Mouse (Mus musculus): ENCODE measurements at regions not wholly inside any gene's neighbourhood (a gene's known extent, or its start where the extent isn't known, plus 50 kb on each side); places are given as distances from the start of the nearest gene placed in this dataset.

DNA sequence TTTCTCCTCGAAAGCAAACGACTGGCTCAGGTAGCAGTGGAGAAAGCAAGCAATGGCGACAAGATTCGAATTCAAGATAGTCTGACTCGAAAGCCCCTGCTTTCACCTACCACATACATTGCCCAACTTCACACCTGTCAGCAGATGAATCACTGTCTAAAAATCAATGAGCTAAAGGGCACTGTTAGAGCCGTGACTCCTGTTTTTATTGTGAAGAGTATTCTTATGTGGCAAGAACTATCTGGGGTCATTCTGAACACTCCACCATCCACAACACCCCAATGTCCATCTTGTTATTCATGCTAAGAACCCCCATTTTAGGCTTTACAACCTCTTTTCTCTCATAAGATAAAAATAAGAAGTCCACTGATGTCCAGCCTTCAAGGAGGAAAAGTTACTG lies 144.1 kb downstream of the Barhl2 start:
- Histone ChIP-seq H3K9me3 (ENCODE audit: control insufficient read depth) (no peaks in the 10 kb centered on the region), H3K4me3 (ENCODE audit: low read depth, low read length) (no peak overlapping the region), H3K36me3 (ENCODE audit: control insufficient read depth, insufficient read depth) (no peaks in the 10 kb centered on the region), H3K27ac (ENCODE audit: low read depth, low read length) (no peak overlapping the region), H3K4me2 (replicated peaks; ENCODE audit: low read depth) (no peak overlapping the region), H3K9ac (ENCODE audit: low read depth, low read length) (no peak overlapping the region), H3K27me3 (replicated peaks; ENCODE audit: control insufficient read depth, insufficient read depth, low read length) (no peaks in the 10 kb centered on the region), H3K4me1 (replicated peaks; ENCODE audit: control insufficient read depth, insufficient read depth, low read length) (no peaks in the 10 kb centered on the region)
- TF ChIP-seq CTCF (IDR thresholded peaks at IDR 0.05; ENCODE audit: low read depth): no peak
- ATAC-seq: no peak
- WGBS: 71% methylated on average over 6 of the region's 6 CpGs

DNA sequence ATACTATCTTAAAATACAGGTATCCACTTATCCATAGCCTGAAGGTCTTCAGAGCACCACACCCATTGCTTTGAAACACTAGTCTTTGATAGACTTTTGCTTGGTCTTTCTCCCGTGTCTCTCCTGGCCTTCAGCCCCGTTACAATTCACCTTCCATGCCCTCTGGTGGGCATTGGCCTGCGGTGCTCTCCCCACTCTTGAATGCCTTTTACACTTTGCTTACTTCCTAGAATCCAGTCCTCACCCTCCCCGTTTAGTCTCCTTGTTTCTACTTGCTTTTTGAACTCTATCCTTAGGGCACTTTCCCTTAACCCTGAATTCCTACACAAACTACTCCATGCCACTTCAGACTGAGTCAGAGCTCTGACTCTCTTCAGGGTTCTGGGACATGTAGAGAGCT lies 156.6 kb downstream of the Barhl2 start:
- H3K27ac ChIP-seq (ENCODE audit: low read depth, low read length): no peak overlapping the region
- no peak overlapping the region for H3K4me2 ChIP-seq (replicated peaks; ENCODE audit: low read depth)
- H3K9me3 ChIP-seq (ENCODE audit: control insufficient read depth): no peaks in the 10 kb centered on the region
- WGBS: 56% methylated on average over 4 of the region's 4 CpGs
- H3K4me1 ChIP-seq (replicated peaks; ENCODE audit: control insufficient read depth, insufficient read depth, low read length): no peaks in the 10 kb centered on the region
- H3K27me3 ChIP-seq (replicated peaks; ENCODE audit: control insufficient read depth, insufficient read depth, low read length): no peaks in the 10 kb centered on the region
- no peaks in the 10 kb centered on the region for H3K36me3 ChIP-seq (ENCODE audit: control insufficient read depth, insufficient read depth)
- no peak for ATAC-seq
- TF ChIP-seq CTCF (IDR thresholded peaks at IDR 0.05; ENCODE audit: low read depth): peak; percentile 31; the same call in 1 of the 2 replicates
- no peak overlapping the region for H3K9ac ChIP-seq (ENCODE audit: low read depth, low read length)
- no peak overlapping the region for H3K4me3 ChIP-seq (ENCODE audit: low read depth, low read length)

GRCm38 (mm10) chr5:106296721-106297120 lies 161.2 kb downstream of the Barhl2 start:
- no peak overlapping the region for H3K9ac ChIP-seq (ENCODE audit: low read depth, low read length)
- no peak overlapping the region for H3K27ac ChIP-seq (ENCODE audit: low read depth, low read length)
- TF ChIP-seq CTCF (IDR thresholded peaks at IDR 0.05; ENCODE audit: low read depth): no peak
- H3K4me1 ChIP-seq (replicated peaks; ENCODE audit: control insufficient read depth, insufficient read depth, low read length): no peaks in the 10 kb centered on the region
- no peak overlapping the region for H3K4me3 ChIP-seq (ENCODE audit: low read depth, low read length)
- H3K36me3 ChIP-seq (ENCODE audit: control insufficient read depth, insufficient read depth): no peaks in the 10 kb centered on the region
- no peaks in the 10 kb centered on the region for H3K27me3 ChIP-seq (replicated peaks; ENCODE audit: control insufficient read depth, insufficient read depth, low read length)
- no peaks in the 10 kb centered on the region for H3K9me3 ChIP-seq (ENCODE audit: control insufficient read depth)
- no peak overlapping the region for H3K4me2 ChIP-seq (replicated peaks; ENCODE audit: low read depth)
- no peak for ATAC-seq
- 39% methylated on average over 6 of the region's 6 CpGs for WGBS

- Histone ChIP-seq H3K9me3 (ENCODE audit: control insufficient read depth) (no peaks in the 10 kb centered on the region), H3K36me3 (ENCODE audit: control insufficient read depth, insufficient read depth) (no peaks in the 10 kb centered on the region), H3K9ac (ENCODE audit: low read depth, low read length) (no peak overlapping the region), H3K4me1 (replicated peaks; ENCODE audit: control insufficient read depth, insufficient read depth, low read length) (no peaks in the 10 kb centered on the region), H3K4me3 (ENCODE audit: low read depth, low read length) (no peak overlapping the region), H3K4me2 (replicated peaks; ENCODE audit: low read depth) (no peak overlapping the region), H3K27me3 (replicated peaks; ENCODE audit: control insufficient read depth, insufficient read depth, low read length) (no peaks in the 10 kb centered on the region), H3K27ac (ENCODE audit: low read depth, low read length) (no peak overlapping the region)
- TF ChIP-seq CTCF (IDR thresholded peaks at IDR 0.05; ENCODE audit: low read depth): no peak
- 65% methylated on average over 2 of the region's 2 CpGs for WGBS
- ATAC-seq: no peak
Measured at GRCm38 (mm10) chr5:106295993-106296392, 162.0 kb downstream of the Barhl2 start.

- Histone ChIP-seq H3K27me3 (replicated peaks; ENCODE audit: control insufficient read depth, insufficient read depth, low read length) (no peaks in the 10 kb centered on the region), H3K4me1 (replicated peaks; ENCODE audit: control insufficient read depth, insufficient read depth, low read length) (no peaks in the 10 kb centered on the region), H3K9me3 (ENCODE audit: control insufficient read depth) (no peaks in the 10 kb centered on the region), H3K4me3 (ENCODE audit: low read depth, low read length) (no peak overlapping the region), H3K4me2 (replicated peaks; ENCODE audit: low read depth) (no peak overlapping the region), H3K27ac (ENCODE audit: low read depth, low read length) (no peak overlapping the region), H3K36me3 (ENCODE audit: control insufficient read depth, insufficient read depth) (no peaks in the 10 kb centered on the region), H3K9ac (ENCODE audit: low read depth, low read length) (no peak overlapping the region)
- WGBS: 31% methylated on average over 3 of the region's 3 CpGs
- no peak for ATAC-seq
- TF ChIP-seq CTCF (IDR thresholded peaks at IDR 0.05; ENCODE audit: low read depth): no peak
Measured at GRCm38 (mm10) chr5:106295538-106295937, 162.4 kb downstream of the Barhl2 start.

DNA sequence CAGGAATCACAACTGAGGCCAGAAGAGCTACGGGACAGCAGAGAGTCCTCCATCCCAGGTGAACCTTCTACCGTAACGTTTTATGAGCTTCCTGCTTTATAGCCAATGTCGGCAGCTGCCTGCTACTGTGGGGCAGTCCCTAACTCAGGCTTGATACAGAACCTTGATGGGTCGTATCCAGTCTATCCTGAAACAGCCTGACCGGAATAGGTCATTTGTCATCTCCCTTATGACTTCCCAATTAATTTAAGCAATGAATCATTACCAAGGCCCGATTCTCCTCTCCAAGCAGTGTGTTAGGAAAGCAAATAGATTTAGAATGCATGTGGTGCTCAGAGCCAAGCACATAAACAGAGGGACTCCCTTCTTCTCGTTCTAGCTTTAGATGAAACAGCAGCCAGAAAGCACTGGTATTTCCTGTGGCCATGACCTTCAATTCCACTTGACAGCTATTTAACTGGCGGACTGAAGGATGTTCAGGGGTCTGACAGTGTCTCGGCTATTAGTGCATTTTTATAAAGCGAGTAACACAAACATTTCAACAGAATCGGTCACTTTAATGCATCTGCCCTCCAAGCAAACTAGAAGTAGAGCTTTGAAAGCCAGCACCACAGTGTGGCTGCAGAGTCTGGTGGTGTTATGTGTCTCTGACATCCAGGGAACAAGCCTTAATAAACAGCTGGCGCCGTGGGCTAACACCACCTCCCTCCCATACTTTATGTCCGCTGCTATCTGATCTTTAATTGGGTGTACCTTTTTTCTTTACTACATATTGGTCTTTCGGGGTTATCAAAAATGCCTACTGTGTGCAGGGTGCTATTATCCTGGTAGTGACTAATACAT lies 165.4 kb downstream of the Barhl2 start:
- Histone ChIP-seq H3K4me2 (replicated peaks; ENCODE audit: low read depth) (no peak overlapping the region), H3K9me3 (ENCODE audit: control insufficient read depth) (no peaks in the 10 kb centered on the region), H3K4me3 (ENCODE audit: low read depth, low read length) (no peak overlapping the region), H3K27me3 (replicated peaks; ENCODE audit: control insufficient read depth, insufficient read depth, low read length) (no peaks in the 10 kb centered on the region), H3K36me3 (ENCODE audit: control insufficient read depth, insufficient read depth) (no peaks in the 10 kb centered on the region), H3K27ac (ENCODE audit: low read depth, low read length) (no peak overlapping the region), H3K9ac (ENCODE audit: low read depth, low read length) (no peak overlapping the region), H3K4me1 (replicated peaks; ENCODE audit: control insufficient read depth, insufficient read depth, low read length) (no peaks in the 10 kb centered on the region)
- no peak for ATAC-seq
- TF ChIP-seq CTCF (IDR thresholded peaks at IDR 0.05; ENCODE audit: low read depth): no peak
- WGBS: 45% methylated on average over 16 of the region's 16 CpGs

Measured in intestine, postnatal 0 days (tissue).